In genomic region chr8:10350451-10350850, GRCm38 (mm10) we compare ENCODE assay signal across 28 mouse cellular contexts.
DNase-seq lines count a peak whose midpoint lies in the region; ATAC-seq and TF ChIP-seq lines count a peak whose summit lies in the region.
"Had no signal": no experiment of that assay in that cellular context is flagged by ENCODE, and none has a peak within 500 bp of the region (broad histone marks: within the 10 kb centered on the region; RNA-seq: fewer than 3 reads in every experiment).

No protein-coding gene starts in this region.

- no peaks in the 10 kb centered on the region for H3K4me1 ChIP-seq in intestine, embryonic 14.5 days (replicated peaks; ENCODE audit: control insufficient read depth, insufficient read depth, low read length)
- no peaks in the 10 kb centered on the region for H3K4me1 ChIP-seq in intestine, postnatal 0 days (replicated peaks; ENCODE audit: control insufficient read depth, insufficient read depth, low read length)
- no peaks in the 10 kb centered on the region for H3K4me1 ChIP-seq in midbrain, postnatal 0 days (ENCODE audit: insufficient read depth, low read length)
- H3K4me1 ChIP-seq in midbrain, embryonic 11.5 days (ENCODE audit: control insufficient read depth, insufficient read depth, low read length) = no peaks in the 10 kb centered on the region
- H3K4me1 ChIP-seq: embryonic facial prominence, embryonic 15.5 days had no signal

- no peak overlapping the region for H3K4me2 ChIP-seq in intestine, embryonic 14.5 days (ENCODE audit: low read length)
- no peak overlapping the region for H3K4me2 ChIP-seq in intestine, postnatal 0 days (replicated peaks; ENCODE audit: low read depth)
- H3K4me2 ChIP-seq in midbrain, postnatal 0 days (ENCODE audit: low read depth, low read length, poor library complexity, severe bottlenecking) = no peak overlapping the region
- H3K4me2 ChIP-seq in midbrain, embryonic 11.5 days = no peak overlapping the region
- H3K4me2 ChIP-seq: embryonic facial prominence, embryonic 13.5 days; embryonic facial prominence, embryonic 15.5 days; forebrain, embryonic 12.5 days had no signal

- H3K36me3 ChIP-seq in intestine, embryonic 14.5 days (ENCODE audit: control insufficient read depth, insufficient read depth, low read length) = no peaks in the 10 kb centered on the region
- no peaks in the 10 kb centered on the region for H3K36me3 ChIP-seq in intestine, postnatal 0 days (ENCODE audit: control insufficient read depth, insufficient read depth)
- H3K36me3 ChIP-seq in midbrain, postnatal 0 days (ENCODE audit: insufficient read depth, low read length) = no peaks in the 10 kb centered on the region
- no peaks in the 10 kb centered on the region for H3K36me3 ChIP-seq in midbrain, embryonic 11.5 days (ENCODE audit: control insufficient read depth, insufficient read depth, low read length)
- H3K36me3 ChIP-seq: embryonic facial prominence, embryonic 13.5 days; embryonic facial prominence, embryonic 15.5 days; forebrain, embryonic 10.5 days; forebrain, embryonic 12.5 days; G1E had no signal

- no peak for ATAC-seq in intestine, embryonic 14.5 days (replicated peaks; ENCODE audit: low FRiP score, low TSS enrichment, low read depth)
- no peak for ATAC-seq in intestine, postnatal 0 days
- no peak for ATAC-seq in midbrain, postnatal 0 days (ENCODE audit: low FRiP score)
- no peak for ATAC-seq in midbrain, embryonic 11.5 days (ENCODE audit: low FRiP score)
- ATAC-seq: activated CD4-positive, CD25-positive, alpha-beta regulatory T cell, adult 4 months; CD4-positive, CD25-positive, alpha-beta regulatory T cell, adult 4 months; forebrain, embryonic 14.5 days; forebrain, embryonic 16.5 days; Patski had no signal

- H3K9ac ChIP-seq in intestine, embryonic 14.5 days (ENCODE audit: low read length) = no peak overlapping the region
- no peak overlapping the region for H3K9ac ChIP-seq in intestine, postnatal 0 days (ENCODE audit: low read depth, low read length)
- no peak overlapping the region for H3K9ac ChIP-seq in midbrain, postnatal 0 days (replicated peaks; ENCODE audit: low read length, poor library complexity, severe bottlenecking)
- no peak overlapping the region for H3K9ac ChIP-seq in midbrain, embryonic 11.5 days (ENCODE audit: low read length)
- H3K9ac ChIP-seq: embryonic facial prominence, embryonic 13.5 days; embryonic facial prominence, embryonic 15.5 days; forebrain, embryonic 12.5 days had no signal

- no peak overlapping the region for H3K27ac ChIP-seq in intestine, embryonic 14.5 days (ENCODE audit: low read depth)
- H3K27ac ChIP-seq in intestine, postnatal 0 days (ENCODE audit: low read depth, low read length) = no peak overlapping the region
- no peak overlapping the region for H3K27ac ChIP-seq in midbrain, postnatal 0 days (ENCODE audit: low read depth, low read length)
- no peak overlapping the region for H3K27ac ChIP-seq in midbrain, embryonic 11.5 days (ENCODE audit: low read depth, low read length)
- H3K27ac ChIP-seq: embryonic facial prominence, embryonic 13.5 days; embryonic facial prominence, embryonic 15.5 days; forebrain, embryonic 10.5 days; forebrain, embryonic 12.5 days had no signal

- 89% methylated on average over 1 of the region's 1 CpGs for WGBS in intestine, embryonic 14.5 days
- 85% methylated on average over 1 of the region's 1 CpGs for WGBS in intestine, postnatal 0 days
- WGBS in midbrain, postnatal 0 days = 84% methylated on average over 1 of the region's 1 CpGs
- 100% methylated on average over 1 of the region's 1 CpGs for WGBS in midbrain, embryonic 11.5 days

- TF ChIP-seq CTCF in intestine, postnatal 0 days (IDR thresholded peaks at IDR 0.05; ENCODE audit: low read depth) = no peak
- no peak for TF ChIP-seq CTCF in midbrain, postnatal 0 days (IDR thresholded peaks at IDR 0.05)

- H3K4me3 ChIP-seq in intestine, embryonic 14.5 days (ENCODE audit: low read depth, low read length) = no peak overlapping the region
- H3K4me3 ChIP-seq in intestine, postnatal 0 days (ENCODE audit: low read depth, low read length) = no peak overlapping the region
- H3K4me3 ChIP-seq in midbrain, postnatal 0 days (ENCODE audit: low read depth, low read length) = no peak overlapping the region
- H3K4me3 ChIP-seq in midbrain, embryonic 11.5 days (ENCODE audit: low read depth, low read length) = no peak overlapping the region
- H3K4me3 ChIP-seq: embryonic facial prominence, embryonic 13.5 days; embryonic facial prominence, embryonic 15.5 days; erythroblast, embryonic 14.5 days; forebrain, embryonic 10.5 days; forebrain, embryonic 12.5 days had no signal

- H3K27me3 ChIP-seq in intestine, embryonic 14.5 days (replicated peaks; ENCODE audit: control insufficient read depth, insufficient read depth, low read length) = no peaks in the 10 kb centered on the region
- no peaks in the 10 kb centered on the region for H3K27me3 ChIP-seq in intestine, postnatal 0 days (replicated peaks; ENCODE audit: control insufficient read depth, insufficient read depth, low read length)
- no peaks in the 10 kb centered on the region for H3K27me3 ChIP-seq in midbrain, postnatal 0 days (ENCODE audit: insufficient read depth, low read length)
- no peaks in the 10 kb centered on the region for H3K27me3 ChIP-seq in midbrain, embryonic 11.5 days (ENCODE audit: control insufficient read depth, insufficient read depth, low read length)
- H3K27me3 ChIP-seq: CH12.LX; embryonic facial prominence, embryonic 13.5 days; embryonic facial prominence, embryonic 15.5 days; forebrain, embryonic 12.5 days had no signal

- H3K9me3 ChIP-seq in intestine, embryonic 14.5 days (ENCODE audit: control insufficient read depth, low read length) = no peaks in the 10 kb centered on the region
- no peaks in the 10 kb centered on the region for H3K9me3 ChIP-seq in intestine, postnatal 0 days (ENCODE audit: control insufficient read depth)
- H3K9me3 ChIP-seq in midbrain, postnatal 0 days (ENCODE audit: low read length) = no peaks in the 10 kb centered on the region
- no peaks in the 10 kb centered on the region for H3K9me3 ChIP-seq in midbrain, embryonic 11.5 days (ENCODE audit: control insufficient read depth, low read length)
- H3K9me3 ChIP-seq: embryonic facial prominence, embryonic 13.5 days; embryonic facial prominence, embryonic 15.5 days; forebrain, embryonic 10.5 days; forebrain, embryonic 12.5 days; G1E had no signal

- peak; percentile 10 for DNase-seq in cerebellum, adult 9-10 months
- no peak for DNase-seq in cerebellum, postnatal 36 days
- DNase-seq in intestine, embryonic 14.5 days (ENCODE audit: low spot score) = peak; percentile 3
- peak; percentile 30 for DNase-seq in midbrain, postnatal 0 days (ENCODE audit: low spot score)
- no peak for DNase-seq in midbrain, embryonic 11.5 days (ENCODE audit: low spot score, missing footprints)
- no peak for DNase-seq in adrenal gland, postnatal 4 days (ENCODE audit: low spot score in 2 of 2)
- DNase-seq: adrenal gland, adult 8-10 months; adrenal gland, postnatal 14 days; adrenal gland, postnatal 36 days; B cell, adult 2 months; cerebellum, adult 11-12 months; cerebellum, adult 2 months; cerebellum, adult 9-11 months; cerebellum, postnatal 25 days; embryo, embryonic 11 days had no signal

Comparison
In these comparisons a context has a peak if more than half of its experiments do, and no peak if none do; other contexts are left out.
1. DNase-seq: peak in cerebellum, adult 9-10 months (single experiment), intestine, embryonic 14.5 days (single experiment) and midbrain, postnatal 0 days (single experiment); none in cerebellum, postnatal 36 days (0 of 2), midbrain, embryonic 11.5 days (single experiment) and adrenal gland, postnatal 4 days (0 of 2).